Mouse (Mus musculus): ENCODE measurements around the gene Dvl1.

Gene Dvl1

DNA sequence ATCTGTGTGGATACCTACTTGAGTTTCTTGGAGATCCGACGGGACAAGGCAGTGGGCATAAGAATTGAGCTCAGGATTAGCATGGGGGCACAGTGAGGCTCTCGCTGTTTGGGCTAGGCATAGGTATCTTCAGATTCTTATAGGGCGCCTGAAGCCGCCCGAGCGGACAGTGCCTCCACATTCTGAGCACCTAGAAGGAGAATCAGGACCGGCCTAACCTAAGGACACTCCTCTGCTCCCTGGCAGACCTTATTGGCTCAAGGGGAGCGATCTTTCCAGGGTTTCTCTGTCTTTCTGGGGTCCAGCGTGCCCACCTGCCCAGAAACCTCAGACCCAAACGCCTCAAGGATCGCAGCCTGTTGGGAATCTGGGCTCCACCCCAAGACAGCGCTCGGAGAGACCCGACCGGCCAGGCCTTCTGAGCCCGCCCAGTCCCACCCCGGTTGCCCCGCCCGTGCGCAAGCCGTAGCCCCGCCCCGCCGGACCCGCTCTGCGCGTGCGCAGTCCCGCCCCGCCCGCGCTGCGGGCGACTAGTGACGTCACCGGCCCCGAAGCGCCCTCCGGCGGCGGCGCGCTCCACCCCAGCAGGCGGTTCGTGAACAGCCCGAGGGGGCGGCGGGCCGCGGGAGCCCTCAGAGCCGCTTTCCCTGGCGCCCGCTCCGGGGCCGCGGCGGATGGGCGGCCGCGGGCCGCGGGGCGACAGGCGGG lies at the start of gene Dvl1:
TSS of gene Dvl1 (plus strand) at position 532 of the 708 bp plus-strand sequence.
- peak; percentile 88 for DNase-seq (ENCODE audit: low spot score)

DNA sequence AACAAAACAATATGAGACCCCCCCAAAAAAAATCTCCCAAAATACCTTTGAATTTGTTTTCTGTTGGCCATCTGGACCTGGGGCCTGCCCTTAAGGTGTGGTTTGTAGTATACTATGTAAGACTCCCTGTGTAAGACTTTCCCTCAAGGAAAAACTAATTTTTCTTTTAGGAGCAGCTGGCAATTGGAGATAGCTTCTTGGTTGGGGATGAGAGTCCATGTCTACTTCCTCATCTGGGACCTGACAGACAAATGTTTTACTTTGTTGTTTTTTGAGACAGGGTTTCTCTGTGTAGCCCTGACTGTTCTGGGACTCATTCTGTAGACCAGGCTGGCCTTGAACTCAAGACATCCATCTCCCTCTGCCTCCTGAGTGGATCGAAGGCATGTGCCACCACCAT lies 45.1 kb upstream of the Dvl1 start:
- no peak for DNase-seq (ENCODE audit: low spot score)

DNA sequence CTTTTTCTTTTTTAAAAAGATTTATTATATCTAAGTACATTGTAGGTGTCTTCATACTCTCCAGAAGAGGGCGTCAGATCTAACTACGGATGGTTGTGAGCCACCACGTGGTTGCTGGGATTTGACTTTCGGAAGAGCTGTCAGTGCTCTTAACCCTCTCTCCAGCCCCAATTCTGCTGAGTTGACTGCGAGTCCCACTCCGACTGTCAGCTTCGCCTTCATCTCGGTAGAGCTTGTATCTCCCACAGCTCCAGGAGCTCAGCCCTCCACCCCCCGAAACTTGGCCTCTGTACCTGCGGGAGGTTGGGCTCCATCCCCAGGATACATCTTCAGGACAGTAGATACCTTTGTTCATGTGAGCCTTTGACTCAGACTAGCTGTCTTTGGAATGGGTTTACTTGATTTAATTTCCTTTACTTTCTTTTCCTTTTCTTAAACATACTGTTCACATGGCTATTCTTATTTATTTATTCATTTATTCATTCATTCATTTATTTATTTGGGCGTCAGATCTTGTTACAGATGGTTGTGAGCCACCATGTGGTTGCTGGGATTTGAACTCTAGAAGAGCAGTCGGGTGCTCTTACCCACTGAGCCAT lies 44.4 kb upstream of the Dvl1 start, which contains the start of gene Mrpl20:
TSS of gene Mrpl20 (plus strand) at position 138 of the 599 bp plus-strand sequence.
- DNase-seq (ENCODE audit: low spot score): no peak

DNA sequence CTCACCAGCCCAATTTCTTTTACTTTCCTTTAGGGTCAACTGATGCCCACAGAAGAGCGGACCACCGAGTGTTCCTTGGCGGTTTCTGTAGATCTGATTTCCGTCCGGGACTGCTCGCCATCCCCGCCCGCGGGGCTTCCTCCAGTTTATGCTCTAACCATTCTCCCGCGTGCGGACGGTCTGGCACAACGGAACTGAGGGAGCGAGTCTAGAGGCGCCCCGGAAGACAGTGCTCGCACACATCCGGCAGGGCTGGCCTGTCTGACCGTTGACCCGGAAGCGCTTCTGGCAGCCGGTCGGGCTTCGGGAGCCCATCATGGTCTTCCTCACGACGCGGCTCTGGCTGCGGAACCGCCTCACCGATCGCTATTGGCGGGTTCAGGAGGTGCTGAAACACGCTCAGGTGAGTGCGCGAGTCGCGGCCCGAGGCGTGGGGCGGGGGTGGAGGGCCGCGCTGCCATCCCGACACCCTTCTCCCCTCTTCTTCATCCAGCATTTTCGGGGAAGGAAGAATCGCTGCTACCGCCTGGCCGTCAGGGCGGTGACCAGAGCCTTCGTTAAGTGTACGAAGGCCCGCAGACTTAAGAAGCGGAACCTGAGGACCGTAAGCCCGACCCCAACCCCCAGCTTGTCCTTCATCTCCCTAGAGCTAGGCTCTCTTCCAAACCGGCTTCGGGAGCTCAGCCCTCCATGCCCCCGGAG lies 43.7 kb upstream of the Dvl1 start:
- DNase-seq (ENCODE audit: low spot score): peak; percentile 90

DNA sequence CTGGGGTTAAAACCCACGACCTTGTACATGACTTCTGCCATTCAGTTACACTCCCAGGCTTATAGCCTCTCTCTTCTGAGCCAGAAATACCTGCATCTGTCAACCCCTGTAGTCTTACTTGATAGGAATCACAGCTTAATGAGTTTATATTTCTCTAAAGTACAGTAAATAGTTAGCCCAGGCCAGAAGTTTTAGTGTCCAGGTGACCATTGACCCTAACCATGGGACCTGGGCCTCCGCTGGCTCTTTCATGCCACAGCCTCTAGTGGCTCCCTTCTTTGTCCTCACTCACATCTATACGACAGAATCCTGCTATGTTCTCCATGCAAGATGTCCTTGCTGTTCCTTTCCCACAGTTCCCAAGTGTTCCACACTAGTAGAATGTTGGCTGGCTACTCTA lies 39.4 kb upstream of the Dvl1 start:
- no peak for DNase-seq (ENCODE audit: low spot score)

DNA sequence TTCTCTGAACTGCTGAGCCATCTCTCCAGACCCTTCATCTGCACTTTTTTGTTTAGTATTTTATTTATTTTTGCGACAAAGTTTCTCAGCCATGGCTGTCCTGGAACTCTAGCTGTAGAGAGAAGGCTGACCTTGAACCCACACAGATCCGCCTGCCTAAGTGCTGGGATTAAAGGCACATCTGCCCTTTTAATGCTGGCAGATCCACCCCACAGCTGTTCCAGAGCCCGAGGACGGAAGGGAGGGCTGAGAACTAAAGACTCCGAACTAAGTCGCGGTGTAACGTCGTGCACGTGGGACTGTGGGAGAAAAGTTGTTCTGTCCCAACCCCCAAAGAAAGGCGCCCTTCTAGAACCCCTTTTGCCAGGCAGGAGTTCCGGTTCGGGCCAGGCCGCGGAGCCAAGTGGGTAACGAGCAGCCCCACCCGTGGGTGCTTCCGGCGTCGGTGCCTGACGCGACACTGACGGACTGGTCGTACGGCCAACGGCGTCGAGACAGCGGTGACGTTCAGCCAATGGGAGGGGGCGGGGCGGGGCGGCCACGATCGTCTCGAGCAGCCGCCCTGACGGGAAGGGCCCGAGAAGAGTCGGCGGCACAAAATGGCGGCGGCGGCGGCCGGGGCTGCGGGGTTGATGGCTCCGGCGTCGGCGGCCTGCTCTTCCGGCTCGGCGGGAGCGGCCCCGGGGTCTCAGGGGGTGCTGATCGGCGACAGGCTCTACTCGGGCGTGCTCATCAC lies 35.1 kb upstream of the Dvl1 start, which contains the start of gene Ccnl2:
TSS of gene Ccnl2 (plus strand) at position 561 of the 736 bp plus-strand sequence.
- DNase-seq (ENCODE audit: low spot score): peak; percentile 93

DNA sequence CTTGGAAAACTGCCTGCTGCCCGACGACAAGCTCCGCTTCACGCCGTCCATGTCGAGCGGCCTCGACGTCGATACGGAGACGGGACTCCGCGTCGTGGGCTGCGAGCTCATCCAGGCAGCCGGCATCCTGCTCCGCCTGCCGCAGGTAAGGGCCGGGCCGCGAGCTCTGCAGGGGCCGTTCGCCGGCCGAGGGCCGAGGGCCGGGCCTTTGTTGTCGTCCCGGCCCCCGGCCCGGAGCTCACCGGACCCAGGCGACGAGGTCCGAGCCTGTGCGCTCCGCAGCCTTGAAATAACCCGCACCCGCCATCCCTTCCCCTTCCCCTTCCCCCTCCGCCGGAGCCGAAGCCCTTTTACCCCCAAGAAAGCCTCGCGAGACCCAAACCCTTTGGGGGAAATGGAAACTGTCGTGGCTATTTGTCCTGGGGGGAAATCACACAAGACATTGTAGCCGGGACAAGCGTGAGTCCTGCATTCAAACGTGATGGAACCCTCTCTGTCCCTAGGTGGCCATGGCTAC lies 34.5 kb upstream of the Dvl1 start:
- DNase-seq (ENCODE audit: low spot score): no peak

DNA sequence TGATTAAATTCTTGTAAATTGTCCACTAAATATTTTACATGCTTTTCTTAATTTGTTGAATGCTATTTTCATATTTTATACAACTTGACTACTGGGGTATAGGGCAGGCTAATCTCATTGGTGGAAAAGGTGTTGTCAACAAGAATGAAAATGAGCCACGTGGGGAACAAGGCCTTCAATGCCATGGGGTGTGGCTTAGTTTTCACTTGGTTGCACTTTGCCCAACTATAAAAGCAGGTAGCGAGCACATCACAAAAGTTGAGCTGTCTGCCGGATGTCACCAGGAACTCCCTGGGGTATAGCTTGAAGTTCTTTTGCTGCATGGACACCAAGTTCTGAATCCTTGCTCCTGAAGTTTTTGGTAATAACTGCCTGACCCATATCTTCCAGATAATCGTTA lies 29.7 kb upstream of the Dvl1 start:
- DNase-seq (ENCODE audit: low spot score): no peak

DNA sequence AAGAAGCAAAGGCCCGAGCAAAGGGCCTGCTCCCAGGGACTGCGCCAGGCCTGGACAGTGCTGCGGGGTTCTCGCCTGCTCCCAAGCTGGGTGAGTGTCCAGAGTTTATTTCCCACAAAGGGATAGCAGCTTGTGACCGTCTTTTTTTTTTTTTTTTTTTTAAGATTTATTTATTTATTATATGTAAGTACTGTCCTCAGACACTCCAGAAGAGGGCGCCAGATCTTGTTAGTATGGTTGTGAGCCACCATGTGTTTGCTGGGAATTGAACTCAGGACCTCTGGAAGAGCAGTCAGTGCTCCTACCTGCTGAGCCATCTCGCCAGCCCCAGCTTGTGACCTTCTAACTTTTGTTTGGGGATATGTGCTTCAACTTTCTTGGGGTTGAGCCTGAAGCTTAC lies 26.2 kb upstream of the Dvl1 start:
- no peak for DNase-seq (ENCODE audit: low spot score)

DNA sequence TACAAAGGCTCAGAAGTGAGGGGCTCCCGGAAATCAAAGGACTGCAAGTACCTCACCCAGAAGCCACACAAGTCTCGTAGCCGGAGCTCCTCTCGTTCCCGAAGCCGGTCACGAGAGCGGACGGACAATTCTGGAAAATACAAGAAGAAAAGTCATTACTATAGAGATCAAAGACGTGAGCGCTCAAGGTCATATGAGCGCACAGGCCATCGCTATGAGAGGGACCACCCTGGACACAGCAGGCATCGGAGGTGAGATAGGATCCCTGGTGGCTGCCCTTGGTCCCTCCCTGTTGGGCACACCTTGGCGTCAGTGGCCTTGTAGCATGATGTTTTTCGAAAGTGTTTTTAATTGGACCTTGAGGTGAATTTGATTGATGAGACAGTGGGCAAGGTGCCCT lies 23.8 kb upstream of the Dvl1 start:
- no peak for DNase-seq (ENCODE audit: low spot score)

DNA sequence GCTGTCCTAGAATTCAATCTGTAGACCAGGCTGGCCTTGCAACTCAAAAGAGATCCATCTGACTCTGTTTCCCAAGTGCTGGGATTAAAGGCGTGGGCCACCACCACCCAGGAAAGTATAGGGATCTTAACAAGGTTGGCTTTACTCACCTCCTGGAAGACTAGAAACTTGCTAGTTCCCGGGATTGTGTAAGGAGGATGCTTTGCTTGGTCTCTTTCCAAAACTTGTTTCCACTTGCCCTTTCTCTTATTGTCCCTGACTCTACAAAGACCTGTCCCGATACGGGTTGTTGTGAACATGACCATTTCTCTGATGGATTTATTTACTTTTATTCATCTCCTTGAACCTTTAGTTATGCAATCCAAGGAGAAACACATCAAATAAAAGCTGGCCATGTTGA lies 17.3 kb upstream of the Dvl1 start:
- DNase-seq (ENCODE audit: low spot score): no peak

DNA sequence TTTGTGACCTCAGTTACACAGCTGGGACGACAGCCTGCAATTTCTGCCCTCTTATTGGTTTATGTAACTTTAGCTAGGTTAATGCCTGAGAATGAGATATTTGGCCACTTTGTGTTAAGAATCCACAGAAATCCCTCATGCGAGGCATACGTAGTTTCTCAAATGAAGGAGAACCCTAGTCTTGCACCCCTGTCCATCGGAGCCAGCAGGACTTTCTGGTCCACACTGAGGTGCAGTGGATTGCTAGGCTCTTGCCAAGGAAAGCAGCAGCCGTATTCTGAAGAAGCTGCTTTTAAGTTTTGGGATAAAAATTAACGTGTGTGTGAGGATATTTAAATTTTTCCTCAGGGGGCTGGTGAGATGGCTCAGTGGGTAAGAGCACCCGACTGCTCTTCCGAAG lies 16.6 kb upstream of the Dvl1 start:
- DNase-seq (ENCODE audit: low spot score): no peak

DNA sequence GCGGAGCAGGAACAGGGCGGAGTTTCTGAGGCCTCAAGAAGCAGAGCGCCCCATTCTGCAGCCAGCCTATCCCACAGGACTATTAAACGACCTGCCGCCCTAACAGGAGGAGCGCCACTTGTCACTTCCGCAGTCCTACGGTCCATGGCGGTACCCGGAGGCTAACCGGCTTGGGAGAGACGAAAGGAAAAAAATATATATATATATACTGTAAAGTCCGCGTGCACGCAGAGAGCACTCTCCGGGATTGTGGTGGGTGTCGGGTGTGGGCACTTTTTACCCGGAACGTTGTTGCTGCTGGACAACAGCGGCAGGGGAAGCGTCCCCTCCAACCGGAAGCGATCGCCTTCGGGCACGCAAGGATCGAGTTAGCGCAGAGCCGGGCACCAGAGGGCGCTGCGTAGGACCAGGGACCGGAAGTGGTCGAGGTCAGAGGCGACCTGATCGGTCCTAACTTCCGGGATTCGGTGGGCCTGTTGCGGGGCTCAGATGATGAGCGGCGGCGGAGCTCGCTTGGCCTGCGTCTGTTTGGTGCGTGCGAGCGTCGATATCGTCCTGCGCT lies 15.9 kb upstream of the Dvl1 start, which contains the start of gene Aurkaip1:
TSS of gene Aurkaip1 (plus strand) at position 68 of the 562 bp plus-strand sequence.
- peak; percentile 91 for DNase-seq (ENCODE audit: low spot score)

DNA sequence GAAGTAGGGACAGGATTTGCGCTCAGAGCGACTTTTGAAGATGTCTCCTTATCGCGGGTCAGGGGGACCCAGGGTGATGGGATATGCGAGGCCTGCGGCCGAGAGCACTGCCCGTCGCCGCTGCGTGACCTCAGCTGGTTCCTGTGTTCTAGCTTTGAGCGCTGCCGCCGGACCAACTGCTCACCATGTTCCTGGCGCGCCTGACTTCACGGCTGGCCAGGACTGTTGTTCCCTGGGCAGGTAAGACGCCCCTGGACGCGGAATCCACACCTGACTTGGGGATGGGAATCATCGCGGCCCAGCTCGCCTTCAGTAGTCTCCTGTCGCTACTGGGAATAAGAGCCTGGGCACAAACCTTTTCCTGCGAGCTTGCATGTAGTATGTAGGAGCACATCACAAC lies 15.4 kb upstream of the Dvl1 start:
- DNase-seq (ENCODE audit: low spot score): no peak

DNA sequence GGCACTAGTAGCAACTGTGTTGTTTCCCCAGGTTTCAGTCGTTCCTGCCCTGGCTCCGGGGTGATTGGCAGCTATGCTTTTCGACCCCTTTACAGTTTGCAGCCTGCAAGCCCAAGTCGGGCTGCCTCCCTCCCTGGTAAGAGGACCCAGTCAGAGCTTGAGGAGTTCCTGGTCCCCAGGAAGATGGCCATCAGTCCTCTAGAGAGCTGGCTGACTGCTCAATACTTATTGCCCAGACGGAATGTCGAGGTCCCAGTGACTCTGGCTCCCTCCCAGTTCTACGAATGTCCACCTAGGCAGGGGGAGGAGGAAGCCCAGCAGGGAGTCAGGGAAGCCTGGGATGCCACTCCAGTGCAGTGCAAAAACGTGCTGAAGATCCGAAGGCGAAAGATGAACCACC lies 14.9 kb upstream of the Dvl1 start:
- no peak for DNase-seq (ENCODE audit: low spot score)

DNA sequence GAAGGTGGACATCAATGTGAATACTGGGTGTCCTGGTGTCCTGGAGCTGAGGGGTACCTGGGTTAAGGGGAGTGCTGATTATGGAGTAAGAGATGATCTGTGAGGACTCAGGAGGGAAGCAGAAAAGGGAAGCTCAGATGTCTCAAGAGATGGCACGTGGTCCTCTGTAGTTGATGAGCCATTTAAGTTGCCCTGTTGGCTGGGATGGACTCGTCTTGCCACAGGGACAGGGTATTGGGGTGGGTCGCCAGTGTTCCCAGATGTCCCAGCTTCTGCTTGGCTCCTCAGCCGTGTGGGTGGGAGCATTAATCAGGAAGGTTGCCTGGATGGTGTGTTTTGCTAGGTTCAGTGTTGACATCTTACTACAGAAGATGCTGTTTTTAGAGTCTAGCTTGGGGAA lies 14.0 kb upstream of the Dvl1 start:
- DNase-seq (ENCODE audit: low spot score): no peak

DNA sequence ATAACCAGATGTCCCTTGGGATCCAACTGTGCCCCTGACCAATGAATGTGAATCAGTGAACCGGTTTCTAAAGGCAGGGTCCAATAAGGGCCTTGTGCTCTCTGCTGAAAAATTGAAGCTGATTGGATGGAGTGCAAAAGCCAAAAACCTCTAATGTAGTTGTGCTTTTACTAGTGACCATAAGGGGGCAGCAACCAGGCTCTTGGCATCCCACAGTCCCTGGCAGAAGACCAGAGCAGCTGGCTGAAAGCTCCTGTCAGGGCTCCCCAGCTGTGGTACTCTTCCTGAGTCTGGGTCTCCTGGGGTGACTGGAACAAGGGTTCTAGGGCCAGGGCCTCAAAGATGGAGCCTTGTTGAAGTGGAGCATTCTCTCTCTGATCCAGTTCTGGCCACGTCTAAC lies 13.4 kb upstream of the Dvl1 start:
- DNase-seq (ENCODE audit: low spot score): peak; percentile 61

DNA sequence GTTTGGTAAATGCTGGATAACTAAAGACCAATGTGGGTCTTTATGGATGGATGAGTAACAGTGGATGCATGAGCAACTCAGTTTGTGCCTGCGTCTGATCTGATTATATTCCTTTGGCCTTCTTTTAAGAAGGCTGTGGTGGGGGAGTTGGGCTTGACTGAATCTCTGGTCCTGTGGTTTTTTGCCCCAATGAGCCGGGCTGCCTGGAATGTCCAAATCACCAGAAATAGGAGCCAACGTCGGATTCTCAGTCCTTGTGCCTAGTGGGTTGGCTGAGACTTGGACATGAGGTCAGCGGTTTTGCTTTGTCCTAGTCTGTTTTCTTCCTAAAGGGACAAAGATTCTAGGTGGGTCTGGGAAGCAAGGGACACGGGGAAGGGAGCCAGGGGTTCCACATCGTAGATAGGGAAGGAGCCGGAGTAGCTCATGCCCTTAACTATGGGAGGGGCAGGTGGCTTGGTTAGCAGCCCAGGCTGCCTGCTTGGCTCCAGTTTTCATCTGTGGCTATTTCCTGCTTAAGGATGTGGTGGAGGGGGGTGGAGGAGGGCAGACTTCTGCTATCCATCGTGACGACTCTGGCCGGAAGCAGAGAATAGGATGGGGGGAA lies 9.7 kb upstream of the Dvl1 start:
- no peak for DNase-seq (ENCODE audit: low spot score)

DNA sequence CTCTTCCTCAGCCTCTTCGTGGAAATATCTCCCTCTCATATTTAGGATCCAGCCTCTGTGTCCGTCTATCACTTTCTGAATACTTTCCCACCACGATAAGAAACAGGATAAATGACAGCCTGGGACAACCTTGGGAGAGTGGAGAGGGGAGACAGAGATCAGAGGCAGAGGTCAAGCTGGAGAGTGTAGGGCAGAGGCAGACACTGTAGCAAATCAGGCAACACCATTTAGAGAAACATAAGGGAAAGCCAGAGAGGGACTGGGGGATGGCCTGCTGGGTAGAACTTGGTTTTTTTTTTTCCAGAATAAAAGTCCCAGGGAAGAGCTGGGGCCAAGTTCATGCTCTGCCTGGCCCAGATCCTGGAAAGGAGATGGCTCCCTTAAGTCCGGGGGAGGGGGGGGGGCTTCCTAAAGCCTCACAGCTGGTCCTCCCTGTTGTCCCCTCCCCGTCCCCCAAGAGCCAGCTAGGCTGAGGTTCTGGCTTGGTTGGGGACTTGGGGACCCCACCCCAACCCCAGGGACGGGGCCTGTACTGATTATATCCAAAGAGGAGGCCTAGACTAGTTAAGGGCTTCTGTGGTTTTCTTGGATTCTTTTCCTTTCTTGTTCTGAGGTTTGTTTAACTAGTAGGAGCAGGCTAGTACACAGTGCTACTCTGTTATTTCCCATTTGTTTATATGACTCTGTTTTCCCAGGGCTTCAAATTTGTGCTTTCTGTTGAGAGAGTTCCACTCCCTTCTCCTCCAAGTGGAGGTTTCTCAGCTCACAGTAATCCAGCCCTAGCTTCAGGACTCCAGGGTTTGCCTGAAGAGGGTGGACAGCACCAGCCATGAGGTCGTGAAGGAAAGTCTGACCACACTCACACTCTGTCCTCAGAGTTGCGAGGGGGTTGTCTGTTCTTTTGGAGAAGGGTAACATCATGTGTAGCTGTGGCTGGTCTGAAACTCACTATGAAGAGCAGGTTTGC lies 8.7 kb upstream of the Dvl1 start:
- no peak for DNase-seq (ENCODE audit: low spot score)

DNA sequence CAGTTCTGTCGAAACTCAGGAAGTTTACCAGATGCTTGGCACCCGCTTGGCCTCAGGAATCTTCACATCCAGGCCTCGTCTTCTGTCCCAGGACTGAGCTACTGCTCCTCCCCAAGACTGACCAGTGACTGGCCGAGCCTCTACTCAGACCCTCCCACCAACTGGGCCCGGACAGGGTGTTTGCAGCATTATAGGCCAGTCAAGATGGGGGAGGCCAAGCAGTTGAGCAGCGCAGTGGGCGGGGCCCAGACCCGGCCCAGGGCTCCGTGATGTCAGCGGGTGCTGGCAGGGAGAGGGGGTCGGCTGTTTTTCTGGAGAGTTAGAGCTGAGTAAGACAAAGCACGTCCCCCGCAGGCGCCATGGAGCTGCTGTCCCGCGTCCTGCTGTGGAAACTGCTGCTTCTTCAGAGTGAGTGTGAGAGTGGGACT lies 7.7 kb upstream of the Dvl1 start, which contains the start of gene Mxra8:
TSS of gene Mxra8 (plus strand) at position 198 of the 428 bp plus-strand sequence.
- DNase-seq (ENCODE audit: low spot score): peak; percentile 85

All from ovary, adult 18-20 months (tissue).